Mouse (Mus musculus): ENCODE results near the gene Poldip2.

GRCm38 (mm10) chr11:78540358-78540757, 28.4 kb downstream of the Poldip2 start:
- no peak for TF ChIP-seq EP300 (IDR thresholded peaks at IDR 0.05; ENCODE audit: insufficient read depth, low read depth, low read length)
- TF ChIP-seq POLR2A (IDR thresholded peaks at IDR 0.05; ENCODE audit: insufficient read depth, low read length): no peak

Measured in ES-Bruce4 (cell line).